Mouse (Mus musculus) C3H10T1/2 (cell line): ENCODE data around the gene Zfp955a. TPM values are rescaled to one million over a fixed set of nuclear protein-coding genes. Genes with fewer than 3 reads are reported as not detected.

Source experiments
- polyA plus RNA-seq, 2 experiments: library from polyadenylated mRNA; unstranded; fragments of >200 nt; fragmentation: generic; extraction: Trizol; gene quantifications; one replicate each; pipeline ENCODE4 v1.2.1; 2012; ENCODE audit warnings: missing spikeins in 2 of 2

Zfp955a gene
- 1 to 10 TPM in 1 of 2 experiments, under 1 TPM in 1; 0.07 to 2.1 TPM for polyA plus RNA-seq

GRCm38 (mm10) chr17:33254530-33255318, at the start of gene Zfp955a:
TSS of gene Zfp955a (minus strand) at chr17:33255145.

GRCm38 (mm10) chr17:33289039-33289875, 34.3 kb upstream of the Zfp955a start, which contains the start of gene Zfp955b:
TSS of gene Zfp955b (plus strand) at chr17:33289544.

DNA sequence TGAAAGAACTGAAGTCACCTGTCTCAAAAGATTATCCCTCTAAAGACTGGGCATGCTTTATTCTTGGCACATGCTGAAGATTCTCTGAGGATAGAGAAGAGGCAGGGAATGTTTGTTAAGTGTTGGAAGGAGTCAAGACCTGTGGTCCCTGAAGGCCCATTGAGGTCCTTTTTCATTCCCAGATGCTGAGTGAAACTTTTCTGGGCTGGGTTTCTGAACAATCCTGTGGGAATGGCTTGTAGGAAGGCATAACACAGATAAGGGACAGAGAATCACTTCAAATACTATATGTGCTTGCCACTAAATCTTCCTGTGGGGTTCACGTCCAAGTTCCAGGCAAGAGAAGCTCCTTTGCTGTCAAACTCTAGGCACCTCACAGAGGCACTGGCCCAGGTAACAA, 9.4 kb upstream of the Zfp955a start, which contains the start of gene Olfr63:
TSS of gene Olfr63 (plus strand) at position 301 of the 400 bp plus-strand sequence.

DNA sequence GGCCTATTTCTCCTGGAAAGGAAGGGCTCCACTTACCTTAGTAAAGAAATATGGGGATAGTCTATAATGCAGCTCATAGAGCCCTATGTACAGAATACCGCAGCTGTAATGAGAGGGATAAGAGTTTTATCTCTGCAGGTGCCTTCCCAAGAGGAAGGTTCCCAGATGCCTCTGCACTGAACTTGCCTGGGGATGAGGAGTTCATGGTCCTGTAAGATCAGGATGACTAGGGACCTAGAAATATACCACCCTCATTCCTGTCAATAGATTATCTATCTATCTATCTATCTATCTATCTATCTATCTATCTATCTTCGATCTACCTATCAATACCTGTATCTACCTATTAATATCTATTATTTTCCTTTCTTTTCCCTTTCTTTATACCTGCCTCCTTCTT, 33.4 kb downstream of the Zfp955a start, which contains the start of gene Olfr1564:
TSS of gene Olfr1564 (minus strand) at position 101 of the 400 bp plus-strand sequence.

GRCm38 (mm10) chr17:33191002-33191401, 63.9 kb downstream of the Zfp955a start, which contains the start of gene Olfr239:
TSS of gene Olfr239 (plus strand) at chr17:33191302.

Other genes starting within 250 kb of the Zfp955a start
- gene Zfp763, start 221.7 kb downstream of the Zfp955a start, polyA plus RNA-seq: 1 to 10 TPM in 1 of 2 experiments, under 1 TPM in 1; 0.06 to 1.1 TPM
- not detected for gene 4921501E09Rik, start 187.1 kb downstream of the Zfp955a start, polyA plus RNA-seq
- gene Zfp563, start 165.8 kb downstream of the Zfp955a start, polyA plus RNA-seq: 1 to 10 TPM in 1 of 2 experiments, under 1 TPM in 1; 0.08 to 1.9 TPM
- gene Morc2b, start 115.5 kb downstream of the Zfp955a start, polyA plus RNA-seq: under 1 TPM in 1 of 2 experiments, not detected in 1; 0.08 TPM
- gene Olfr55, start 86.7 kb downstream of the Zfp955a start, polyA plus RNA-seq: not detected
- not detected for gene Olfr239, start 63.8 kb downstream of the Zfp955a start, polyA plus RNA-seq
- under 1 TPM in 1 of 2 experiments, not detected in 1; 0.01 TPM for gene Olfr1564, start 33.5 kb downstream of the Zfp955a start, polyA plus RNA-seq
- gene Olfr63, start 9.5 kb upstream of the Zfp955a start, polyA plus RNA-seq: not detected
- gene Zfp955b, start 34.4 kb upstream of the Zfp955a start, polyA plus RNA-seq: 1 to 10 TPM in 1 of 2 experiments, under 1 TPM in 1; 0.09 to 2.3 TPM
- under 1 TPM; 0.07 to 0.86 TPM for gene Zfp81, start 103.7 kb upstream of the Zfp955a start, polyA plus RNA-seq
- gene Zfp101, start 139.5 kb upstream of the Zfp955a start, polyA plus RNA-seq: 1 to 10 TPM in 1 of 2 experiments, under 1 TPM in 1; 0.13 to 2.5 TPM
- under 1 TPM; 0.01 to 0.18 TPM for gene Actl9, start 177.8 kb upstream of the Zfp955a start, polyA plus RNA-seq